Mouse (Mus musculus) CH12.LX (cell line): ENCODE data around the gene Pappa2. TPM values are rescaled to one million over a fixed set of nuclear protein-coding genes. Genes with fewer than 3 reads are reported as not detected.

Source experiments
- DNase-seq: peaks from one replicate; pipeline ENCODE4 v3.0.0-alpha.2; 2013; ENCODE audit errors: extremely low read depth
- H3K27ac ChIP-seq: 2 replicates; pipeline ENCODE4 v1.5.1; 2012; ENCODE audit warnings: low read depth, mild to moderate bottlenecking, control low read depth, moderate library complexity; ENCODE audit not compliant: insufficient read depth
- H3K27me3 ChIP-seq: replicated peaks from 2 replicates; pipeline ENCODE3; 2012; ENCODE audit warnings: inconsistent platforms
- H3K36me3 ChIP-seq, 2 experiments: replicated peaks in 1 of 2; 2 replicates each; pipeline versions ENCODE3 to v1.6.1; 2012; ENCODE audit warnings: inconsistent platforms in 1 of 2, low read length in 1 of 2, mild to moderate bottlenecking in 1 of 2, mixed read lengths in 1 of 2, moderate library complexity in 1 of 2; ENCODE audit not compliant: control insufficient read depth in 1 of 2, insufficient read depth in 1 of 2
- H3K4me1 ChIP-seq, 2 experiments: 2 replicates each; pipeline ENCODE4 v1.6.1; 2012; ENCODE audit warnings: inconsistent platforms in 1 of 2, moderate library complexity in 1 of 2; ENCODE audit not compliant: insufficient read depth in 2 of 2, control insufficient read depth in 1 of 2
- H3K4me2 ChIP-seq: 2 replicates; pipeline ENCODE4 v1.6.1; 2012; ENCODE audit warnings: low read depth, mild to moderate bottlenecking, control low read depth; ENCODE audit not compliant: poor library complexity, insufficient read depth, severe bottlenecking
- H3K4me3 ChIP-seq, 3 experiments: fragments of 150-350 bp in 1 of 3; sonication (generic) in 1 of 3; replicated peaks in 1 of 3; 2 replicates each; pipeline versions ENCODE3 to v1.5.1; 2011 to 2012; ENCODE audit warnings: low read depth in 2 of 3, low read length in 2 of 3, mild to moderate bottlenecking in 2 of 3, moderate library complexity in 2 of 3, control low read depth in 1 of 3, improper control_type of control experiment in 1 of 3, inconsistent platforms in 1 of 3, mixed read lengths in 1 of 3; ENCODE audit not compliant: poor library complexity in 1 of 3
- H3K79me2 ChIP-seq: replicated peaks from 2 replicates; pipeline ENCODE4 v1.6.1; 2012; ENCODE audit warnings: mild to moderate bottlenecking, moderate library complexity; ENCODE audit not compliant: control insufficient read depth, poor library complexity, insufficient read depth, severe bottlenecking; ENCODE audit errors: extremely low read depth
- H3K9ac ChIP-seq: 2 replicates; pipeline ENCODE4 v1.6.1; 2012; ENCODE audit warnings: low read depth, mild to moderate bottlenecking, control low read depth, moderate library complexity; ENCODE audit not compliant: insufficient read depth
- H3K9me3 ChIP-seq: replicated peaks from 2 replicates; pipeline ENCODE3; 2012; ENCODE audit warnings: low read length, inconsistent platforms, mixed read lengths
- CHD2 ChIP-seq: IDR thresholded peaks from 2 replicates; pipeline ENCODE4 v1.6.1; 2011; ENCODE audit warnings: low read length, improper control_type of control experiment
- CTCF ChIP-seq, 2 experiments: IDR thresholded peaks in 1 of 2; conservative IDR thresholded peaks in 1 of 2; 2 replicates each; pipeline ENCODE4 v1.5.1; 2011 to 2012; ENCODE audit warnings: low read depth in 2 of 2, low read length in 2 of 2, improper control_type of control experiment in 1 of 2, inconsistent platforms in 1 of 2, mild to moderate bottlenecking in 1 of 2, moderate library complexity in 1 of 2
- E2F4 ChIP-seq: IDR thresholded peaks from 2 replicates; pipeline ENCODE4 v1.6.1; 2011; ENCODE audit warnings: low read depth, low read length, improper control_type of control experiment; ENCODE audit not compliant: insufficient replicate concordance
- ELF1 ChIP-seq: IDR thresholded peaks from 2 replicates; pipeline ENCODE4 v1.6.1; 2014; ENCODE audit warnings: low read depth, mild to moderate bottlenecking, inconsistent platforms, low read length, improper control_type of control experiment
- EP300 ChIP-seq: IDR thresholded peaks from 2 replicates; pipeline ENCODE4 v1.6.1; 2011; ENCODE audit warnings: low read length, improper control_type of control experiment
- IRF4 ChIP-seq: IDR thresholded peaks from 2 replicates; pipeline ENCODE4 v1.6.1; 2014; ENCODE audit warnings: low read depth, mild to moderate bottlenecking, inconsistent platforms, low read length, improper control_type of control experiment
- JUN ChIP-seq: IDR thresholded peaks from 2 replicates; pipeline ENCODE4 v1.6.1; 2011; ENCODE audit warnings: low read depth, mild to moderate bottlenecking, low read length, improper control_type of control experiment, moderate library complexity; ENCODE audit not compliant: insufficient read depth
- JUND ChIP-seq: conservative IDR thresholded peaks from 2 replicates; pipeline ENCODE4 v1.6.1; 2011; ENCODE audit warnings: low read depth, low read length, improper control_type of control experiment
- MAX ChIP-seq: IDR thresholded peaks from 2 replicates; pipeline ENCODE4 v1.6.1; 2011; ENCODE audit warnings: low read length, improper control_type of control experiment
- MAZ ChIP-seq: IDR thresholded peaks from 2 replicates; pipeline ENCODE4 v1.6.1; 2012; ENCODE audit warnings: low read depth, mild to moderate bottlenecking, inconsistent platforms, low read length, improper control_type of control experiment, moderate library complexity
- MEF2A ChIP-seq: IDR thresholded peaks from 2 replicates; pipeline ENCODE4 v1.6.1; 2014; ENCODE audit warnings: low read depth, mild to moderate bottlenecking, inconsistent platforms, low read length, improper control_type of control experiment, borderline replicate concordance
- MXI1 ChIP-seq: IDR thresholded peaks from 2 replicates; pipeline ENCODE4 v1.6.1; 2011; ENCODE audit warnings: mild to moderate bottlenecking, low read depth, low read length, improper control_type of control experiment
- MYC ChIP-seq: IDR thresholded peaks from 2 replicates; pipeline ENCODE4 v1.6.1; 2011; ENCODE audit warnings: low read depth, mild to moderate bottlenecking, improper control_type of control experiment, low read length
- NRF1 ChIP-seq: IDR thresholded peaks from 2 replicates; pipeline ENCODE4 v1.6.1; 2014; ENCODE audit warnings: low read depth, mild to moderate bottlenecking, inconsistent platforms, low read length, improper control_type of control experiment, moderate library complexity
- RAD21 ChIP-seq: IDR thresholded peaks from 2 replicates; pipeline ENCODE4 v1.6.1; 2011; ENCODE audit warnings: low read depth, mild to moderate bottlenecking, low read length, improper control_type of control experiment, moderate library complexity
- RCOR1 ChIP-seq: conservative IDR thresholded peaks from 2 replicates; pipeline ENCODE4 v1.6.1; 2012; ENCODE audit warnings: low read depth, mild to moderate bottlenecking, inconsistent platforms, low read length, improper control_type of control experiment
- TCF12 ChIP-seq: IDR thresholded peaks from 2 replicates; pipeline ENCODE4 v1.6.1; 2014; ENCODE audit warnings: low read depth, mild to moderate bottlenecking, inconsistent platforms, low read length, improper control_type of control experiment
- UBTF ChIP-seq: IDR thresholded peaks from 2 replicates; pipeline ENCODE4 v1.6.1; 2012; ENCODE audit warnings: low read depth, mild to moderate bottlenecking, inconsistent platforms, low read length, improper control_type of control experiment, moderate library complexity
- ZC3H11A ChIP-seq: IDR thresholded peaks from 2 replicates; pipeline ENCODE4 v1.6.1; 2012; ENCODE audit warnings: low read depth, mild to moderate bottlenecking, inconsistent platforms, low read length, improper control_type of control experiment
- ZKSCAN1 ChIP-seq: IDR thresholded peaks from 2 replicates; pipeline ENCODE4 v1.6.1; 2012; ENCODE audit warnings: low read depth, inconsistent platforms, low read length, improper control_type of control experiment, borderline replicate concordance
- ZMIZ1 ChIP-seq: IDR thresholded peaks from 2 replicates; pipeline ENCODE4 v1.6.1; 2012; ENCODE audit warnings: low read depth, mild to moderate bottlenecking, inconsistent platforms, low read length, improper control_type of control experiment
- dilution Hi-C: fragments of 300-500 bp; cut with MboI; formaldehyde crosslinking; loops from 2 replicates; pipeline ENCODE4 v1.14.3; 2020; ENCODE audit warnings: low sequenced_read_pairs; ENCODE audit not compliant: extremely low pct_unique_long_range_greater_than_20kb, extremely low pct_ligation_motif_present
- in situ Hi-C: fragments of 300-500 bp; cut with MboI; formaldehyde crosslinking; loops from 3 replicates; pipeline ENCODE4 v1.14.3; 2019; ENCODE audit warnings: low sequenced_read_pairs, low pct_ligation_motif_present, low pct_unique_long_range_greater_than_20kb, mixed read lengths
- polyA plus RNA-seq: library from polyadenylated mRNA; unstranded; fragments of >175 nt; gene quantifications from 2 replicates; pipeline ENCODE4 v1.2.1, GENCODE M21; 2012; ENCODE audit warnings: low read depth; ENCODE audit not compliant: insufficient read length
- total RNA-seq, 2 experiments: library from RNA; depleted of rRNA; stranded (reverse); fragments of 300-350 nt in 1 of 2; fragments of >200 nt in 1 of 2; gene quantifications; 2 replicates each; pipeline ENCODE4 v1.2.3; 2012 to 2014

Pappa2 gene
- total and polyA plus RNA-seq, 3 experiments: 0.17 to 1.3 (median 0.20) TPM

DNA sequence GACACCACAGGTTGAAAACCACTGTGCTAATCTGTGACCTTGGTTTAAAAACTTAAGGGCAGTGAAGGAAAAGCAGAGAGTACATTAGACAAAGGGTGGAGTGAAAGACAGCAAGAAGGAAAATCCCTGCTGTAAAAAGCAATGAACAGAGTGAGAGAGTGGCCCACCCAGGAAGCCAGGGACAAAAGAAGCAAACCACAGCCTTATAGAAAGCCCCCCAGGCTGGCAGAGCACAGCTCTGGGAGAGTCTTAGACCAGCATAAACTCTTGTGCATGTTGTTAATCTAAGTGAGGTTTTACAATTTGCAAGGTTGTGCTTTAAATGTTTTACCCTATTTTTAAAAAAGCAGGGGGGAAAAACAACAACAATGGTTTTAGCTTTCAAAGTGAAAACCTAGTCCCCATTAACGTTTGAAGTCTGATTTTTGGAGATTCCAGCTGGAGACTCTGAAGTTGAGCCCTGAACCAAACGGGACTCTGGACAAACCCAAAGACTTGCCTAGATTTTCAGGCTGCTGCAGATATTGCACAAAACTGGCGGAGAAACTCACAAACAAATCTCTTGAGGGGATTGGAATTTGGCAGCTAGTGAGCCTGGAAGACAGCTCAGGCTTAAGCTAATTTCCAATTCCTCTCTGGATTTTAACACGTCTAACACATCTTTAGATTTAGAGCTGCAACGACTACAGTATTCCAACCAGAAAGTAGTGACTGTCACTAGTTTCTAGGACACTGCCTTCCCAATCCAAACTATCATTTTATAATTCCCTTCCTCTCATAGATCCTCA lies 241.0 kb downstream of the Pappa2 start:
- dilution Hi-C loops: no loop called here
- Histone ChIP-seq H3K36me3 (no peaks in the 10 kb centered on the region), H3K27ac (no peak overlapping the region), H3K9me3 (no peaks in the 10 kb centered on the region), H3K79me2 (no peaks in the 10 kb centered on the region), H3K4me1 (peaks cover 11 to 50% of the 10 kb centered on the region in 2 experiments; a peak in 3 of 4 replicates), H3K4me3 (no peak overlapping the region), H3K4me2 (no peak overlapping the region)
- in situ Hi-C loops: no loop called here
- DNase-seq: no peak
- TF ChIP-seq CHD2 (no peak), ZMIZ1 (no peak), RCOR1 (no peak), TCF12 (no peak), JUND (no peak), UBTF (no peak), JUN (no peak), EP300 (no peak), MAZ (no peak), RAD21 (no peak), MEF2A (no peak), ZKSCAN1 (no peak), CTCF (conservative IDR thresholded peaks at IDR 0.05 in 1 of 2, IDR thresholded peaks at IDR 0.05 in 1 of 2; ENCODE audit: low read depth in 2 of 2, low read length in 2 of 2) (no peak), ZC3H11A (no peak), E2F4 (no peak), ELF1 (no peak), IRF4 (no peak), NRF1 (no peak)
- TF ChIP-seq, all 38 proteins: peak for 0
- no peaks in the 10 kb centered on the region for H3K27me3 ChIP-seq
- H3K9ac ChIP-seq: no peak overlapping the region

DNA sequence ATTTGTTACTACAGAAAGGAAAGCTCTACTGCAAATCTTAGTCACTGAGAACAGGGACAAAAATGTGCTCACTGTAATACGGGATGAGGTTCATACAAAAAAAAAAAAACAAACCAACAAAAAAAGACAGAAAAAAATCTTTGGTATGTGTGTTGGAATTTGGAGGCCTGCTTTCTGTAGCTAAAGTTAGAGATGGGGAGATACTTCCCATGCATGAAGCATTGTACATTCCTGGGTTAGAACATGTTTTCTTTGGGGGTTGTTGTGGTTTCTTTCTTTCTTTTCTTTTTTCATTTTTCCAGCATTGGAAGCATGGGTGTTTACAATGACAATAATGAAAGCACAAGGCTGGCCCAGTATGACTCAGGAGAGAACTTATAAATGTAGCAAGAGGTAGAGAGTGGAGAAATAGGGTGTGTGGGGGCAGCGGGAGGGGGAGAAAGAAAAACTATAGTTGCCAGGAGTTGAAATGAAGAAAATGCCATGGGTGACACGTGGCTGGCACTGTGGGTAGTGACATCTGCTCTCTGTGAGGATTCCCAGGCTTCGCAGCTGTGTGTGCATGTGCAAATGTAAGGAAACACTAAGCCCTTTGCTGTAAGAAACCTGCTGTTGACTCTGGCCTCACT lies 247.3 kb downstream of the Pappa2 start:
- H3K4me2 ChIP-seq: no peak overlapping the region
- H3K9me3 ChIP-seq: no peaks in the 10 kb centered on the region
- no peaks in the 10 kb centered on the region for H3K79me2 ChIP-seq
- H3K4me3 ChIP-seq: no peak overlapping the region
- no peak for DNase-seq
- H3K4me1 ChIP-seq: peaks cover 3 to 15% of the 10 kb centered on the region in 2 experiments; a peak in 3 of 4 replicates
- H3K27me3 ChIP-seq: no peaks in the 10 kb centered on the region
- in situ Hi-C loops (no loop called here), dilution Hi-C loops (no loop called here)
- no peak overlapping the region for H3K9ac ChIP-seq
- no peaks in the 10 kb centered on the region for H3K36me3 ChIP-seq
- TF ChIP-seq MYC: no peak
- TF ChIP-seq NRF1: no peak
- no peak for TF ChIP-seq CTCF (conservative IDR thresholded peaks at IDR 0.05 in 1 of 2, IDR thresholded peaks at IDR 0.05 in 1 of 2; ENCODE audit: low read depth in 2 of 2, low read length in 2 of 2)
- no peak for TF ChIP-seq ZKSCAN1
- TF ChIP-seq MXI1: no peak
- no peak for TF ChIP-seq MAX
- H3K27ac ChIP-seq: no peak overlapping the region
